Mouse (Mus musculus): Measurements from ENCODE around the gene Cygb.

Gene Cygb

GRCm38 (mm10) chr11:116654255-116654821 is at the start of gene Cygb:
TSS of gene Cygb (minus strand) at chr11:116654313.
- DNase-seq (ENCODE audit: low read depth, low spot score): no peak

- DNase-seq (ENCODE audit: low read depth, low spot score): no peak
Measured at GRCm38 (mm10) chr11:116701377-116701841, 47.3 kb upstream of the Cygb start.

- no peak for DNase-seq (ENCODE audit: low read depth, low spot score)
Measured at GRCm38 (mm10) chr11:116697521-116697920, 43.4 kb upstream of the Cygb start.

GRCm38 (mm10) chr11:116696426-116696825 is 42.3 kb upstream of the Cygb start:
- DNase-seq (ENCODE audit: low read depth, low spot score): no peak

GRCm38 (mm10) chr11:116695194-116695880 is 41.2 kb upstream of the Cygb start:
- no peak for DNase-seq (ENCODE audit: low read depth, low spot score)

- DNase-seq (ENCODE audit: low read depth, low spot score): no peak
Measured at GRCm38 (mm10) chr11:116694250-116695193, 40.4 kb upstream of the Cygb start.

GRCm38 (mm10) chr11:116693899-116694249 is 39.8 kb upstream of the Cygb start:
- DNase-seq (ENCODE audit: low read depth, low spot score): no peak

GRCm38 (mm10) chr11:116690701-116691575 is 36.8 kb upstream of the Cygb start:
- DNase-seq (ENCODE audit: low read depth, low spot score): no peak

GRCm38 (mm10) chr11:116689622-116690021 is 35.5 kb upstream of the Cygb start:
- DNase-seq (ENCODE audit: low read depth, low spot score): no peak

GRCm38 (mm10) chr11:116687897-116688296 is 33.8 kb upstream of the Cygb start:
- peak; percentile 60 for DNase-seq (ENCODE audit: low read depth, low spot score)

- no peak for DNase-seq (ENCODE audit: low read depth, low spot score)
Measured at GRCm38 (mm10) chr11:116685729-116686128, 31.6 kb upstream of the Cygb start.

- DNase-seq (ENCODE audit: low read depth, low spot score): no peak
Measured at GRCm38 (mm10) chr11:116683777-116684176, 29.7 kb upstream of the Cygb start.

GRCm38 (mm10) chr11:116682501-116683144 is 28.5 kb upstream of the Cygb start:
- no peak for DNase-seq (ENCODE audit: low read depth, low spot score)

GRCm38 (mm10) chr11:116681147-116681546 is 27.0 kb upstream of the Cygb start:
- no peak for DNase-seq (ENCODE audit: low read depth, low spot score)

- DNase-seq (ENCODE audit: low read depth, low spot score): no peak
Measured at GRCm38 (mm10) chr11:116680321-116681091, 26.4 kb upstream of the Cygb start.

- no peak for DNase-seq (ENCODE audit: low read depth, low spot score)
Measured at GRCm38 (mm10) chr11:116679148-116679547, 25.0 kb upstream of the Cygb start.

- no peak for DNase-seq (ENCODE audit: low read depth, low spot score)
Measured at GRCm38 (mm10) chr11:116677711-116678441, 23.8 kb upstream of the Cygb start.

GRCm38 (mm10) chr11:116676175-116676976 is 22.3 kb upstream of the Cygb start:
- no peak for DNase-seq (ENCODE audit: low read depth, low spot score)

All from CD4-positive, CD25-positive, alpha-beta regulatory T cell, adult 2 months (primary cell).